Mouse (Mus musculus): Measurements from ENCODE around the gene Klhdc7a.

DNA sequence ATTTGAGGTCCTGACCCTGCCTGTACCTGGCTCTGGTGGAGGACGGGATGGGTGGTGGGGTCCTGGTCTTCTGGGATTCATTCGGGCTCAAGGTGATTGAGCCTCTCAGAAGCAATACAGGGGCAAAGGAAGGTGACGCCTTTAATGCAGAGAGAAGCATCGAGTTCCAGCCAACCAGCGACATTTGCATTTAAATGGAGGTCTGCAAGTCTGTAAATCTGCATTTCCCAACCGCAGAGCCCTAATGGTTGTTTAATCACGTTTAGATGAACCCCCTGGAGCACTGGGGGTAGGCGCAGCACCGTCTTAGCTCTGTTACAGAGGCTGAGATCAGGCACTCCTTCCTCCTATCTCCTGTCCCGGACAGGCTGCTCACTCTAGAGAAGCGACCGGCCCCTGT, 34.2 kb upstream of the Klhdc7a start:
- no peak for TF ChIP-seq CTCF (IDR thresholded peaks at IDR 0.05; ENCODE audit: low read depth)
- no peak for TF ChIP-seq EP300 (optimal IDR thresholded peaks at IDR 0.05)

All from stomach, postnatal 0 days (tissue).